Mouse (Mus musculus) heart, adult 2 months (tissue): ENCODE data around the gene Asf1b.

Experiments
- CTCF ChIP-seq: fragments of 200-600 bp; IDR thresholded peaks from 2 replicates; pipeline ENCODE4 v1.8.1; 2022; ENCODE audit warnings: antibody characterized with exemption, mild to moderate bottlenecking, moderate library complexity
- EP300 ChIP-seq: fragments of 200-500 bp; IDR thresholded peaks from 2 replicates; pipeline ENCODE4 v1.6.1; 2011; ENCODE audit warnings: low read depth, low read length, control low read depth; ENCODE audit not compliant: insufficient read depth
- POLR2A ChIP-seq: fragments of 200-500 bp; IDR thresholded peaks from 2 replicates; pipeline ENCODE4 v1.6.1; 2011; ENCODE audit warnings: mild to moderate bottlenecking, low read depth, low read length, control low read depth; ENCODE audit not compliant: insufficient read depth

GRCm38 (mm10) chr8:83908583-83908982, 46.7 kb upstream of the Asf1b start:
- TF ChIP-seq CTCF (no peak), POLR2A (no peak), EP300 (no peak)
